Mouse (Mus musculus) kidney, postnatal 0 days (tissue): ENCODE data around the gene Vmn2r32. TPM values are rescaled to one million over a fixed set of nuclear protein-coding genes. Genes with fewer than 3 reads are reported as not detected.
"Not testable (repeated sequence)": the region's sequence is repeated elsewhere in the genome, so short reads cannot be mapped to it uniquely, and the experiment has no call there.

Source experiments
- ATAC-seq: fragments of 200-750 bp; cut with Nextera tagmentation; replicated peaks from 2 replicates; pipeline ENCODE4 v1.8.0; 2017; ENCODE audit warnings: low read depth, moderate number of reproducible peaks, moderate TSS enrichment, moderate library complexity; ENCODE audit not compliant: low FRiP score
- DNase-seq: peaks from one replicate; pipeline ENCODE4 v3.0.0-alpha.2; 2016; ENCODE audit warnings: low spot score
- H3K27ac ChIP-seq: fragments of 300-500 bp; sonication (generic); 2 replicates; pipeline ENCODE4 v1.5.1; 2014; ENCODE audit warnings: mild to moderate bottlenecking
- H3K27me3 ChIP-seq: fragments of 300-500 bp; sonication (generic); 2 replicates; pipeline ENCODE4 v1.6.1; 2014; ENCODE audit warnings: low read length, mixed read lengths; ENCODE audit not compliant: insufficient read depth
- H3K36me3 ChIP-seq: fragments of 300-500 bp; sonication (generic); 2 replicates; pipeline ENCODE4 v1.6.1; 2014; ENCODE audit warnings: low read length, mixed read lengths; ENCODE audit not compliant: insufficient read depth
- H3K4me1 ChIP-seq: fragments of 300-500 bp; sonication (generic); replicated peaks from 2 replicates; pipeline ENCODE4 v1.6.1; 2014; ENCODE audit warnings: antibody characterized with exemption, low read length, mixed read lengths; ENCODE audit not compliant: insufficient read depth
- H3K4me2 ChIP-seq: fragments of 300-500 bp; sonication (generic); 2 replicates; pipeline ENCODE4 v1.6.1; 2014; ENCODE audit warnings: mild to moderate bottlenecking, low read length, moderate library complexity, mixed read lengths
- H3K4me3 ChIP-seq: fragments of 300-500 bp; sonication (generic); replicated peaks from 2 replicates; pipeline ENCODE4 v1.5.1; 2014; ENCODE audit warnings: low read depth, low read length
- H3K9ac ChIP-seq: fragments of 300-500 bp; sonication (generic); 2 replicates; pipeline ENCODE4 v1.6.1; 2014; ENCODE audit warnings: low read depth, low read length
- H3K9me3 ChIP-seq: fragments of 300-500 bp; sonication (generic); replicated peaks from 2 replicates; pipeline ENCODE4 v1.6.1; 2016; ENCODE audit warnings: low read length, inconsistent platforms, mixed read lengths
- WGBS: fragments of 180-500 bp; shearing (Covaris S2); extraction: QIAGEN DNeasy Blood & Tissue Kit; methylation state at CpG from one replicate; pipeline ENCODE4 v1.1.7; 2014; 5-methylcytosine and 5-hydroxymethylcytosine counted together
- polyA plus RNA-seq: library from polyadenylated mRNA; unstranded; fragments of >200 nt; fragmentation: Nextera tagmentation; extraction: Ambion mirVana; gene quantifications from 2 replicates; pipeline ENCODE4 v1.2.1, GENCODE M21; 2015

Vmn2r32 gene
- not detected in 2 replicates for polyA plus RNA-seq

- not testable (repeated sequence) for DNase-seq, H3K9me3 ChIP-seq, ATAC-seq, H3K36me3 ChIP-seq, H3K4me1 ChIP-seq, H3K9ac ChIP-seq, H3K27ac ChIP-seq, H3K27me3 ChIP-seq, H3K4me3 ChIP-seq, H3K4me2 ChIP-seq
- 50% methylated on average over 1 of the region's 2 CpGs for WGBS
Observed at GRCm38 (mm10) chr7:7479918-7480317, at the start of gene Vmn2r32. TSS of gene Vmn2r32 (minus strand) at chr7:7480018.

Other genes with a start within 250 kb of the Vmn2r32 start
- gene Vmn2r29, start 232.7 kb downstream of the Vmn2r32 start, polyA plus RNA-seq = 0.42 and 0.51 TPM in 2 replicates
- gene Gm45844, start 201.7 kb downstream of the Vmn2r32 start, polyA plus RNA-seq = 2.2 and 3.3 TPM in 2 replicates
- 45.2 and 50.3 TPM in 2 replicates for gene Clcn4, start 179.2 kb downstream of the Vmn2r32 start, polyA plus RNA-seq
- not detected in 2 replicates for gene Vmn2r30, start 142.4 kb downstream of the Vmn2r32 start, polyA plus RNA-seq
- not detected in 2 replicates for gene Gm45783, start 105.4 kb downstream of the Vmn2r32 start, polyA plus RNA-seq
- gene Vmn2r31, start 80.3 kb downstream of the Vmn2r32 start, polyA plus RNA-seq = not detected in 2 replicates
- not detected in 2 replicates for gene Vmn2r33, start 86.8 kb upstream of the Vmn2r32 start, polyA plus RNA-seq
- gene Vmn2r34, start 209.5 kb upstream of the Vmn2r32 start, polyA plus RNA-seq = not detected in 2 replicates